Mouse (Mus musculus) retina, adult 2 months (tissue): ENCODE measurements around the gene Ide.
A peak's percentile ranks its signal among the peaks of the same experiment; 100 is the strongest.

ENCODE experiments used
- DNase-seq: peaks from one replicate; pipeline ENCODE4 v3.0.0-alpha.2; 2012; ENCODE audit warnings: low read depth, low spot score

The Ide gene

DNA sequence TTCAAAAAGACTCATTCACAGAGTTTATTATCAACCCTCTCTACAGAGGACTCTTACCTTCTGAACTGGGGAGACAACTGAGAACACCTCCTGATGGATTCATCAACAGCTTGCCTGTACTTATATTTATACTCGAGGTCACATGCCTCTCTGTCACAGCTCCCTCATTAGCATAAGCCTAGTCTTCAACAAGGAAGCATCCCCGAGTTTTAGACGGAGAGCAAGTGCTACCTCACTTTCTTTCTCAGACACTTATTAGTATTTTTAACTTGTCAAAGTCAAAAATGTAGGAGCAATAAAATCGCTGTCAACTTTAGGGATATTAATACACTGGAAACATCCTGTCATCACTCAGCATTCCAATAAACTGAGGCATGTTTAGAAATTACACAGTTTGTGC, at the start of gene Ide:
TSS of gene Ide (minus strand) at position 101 of the 400 bp plus-strand sequence.
- DNase-seq: no peak

DNA sequence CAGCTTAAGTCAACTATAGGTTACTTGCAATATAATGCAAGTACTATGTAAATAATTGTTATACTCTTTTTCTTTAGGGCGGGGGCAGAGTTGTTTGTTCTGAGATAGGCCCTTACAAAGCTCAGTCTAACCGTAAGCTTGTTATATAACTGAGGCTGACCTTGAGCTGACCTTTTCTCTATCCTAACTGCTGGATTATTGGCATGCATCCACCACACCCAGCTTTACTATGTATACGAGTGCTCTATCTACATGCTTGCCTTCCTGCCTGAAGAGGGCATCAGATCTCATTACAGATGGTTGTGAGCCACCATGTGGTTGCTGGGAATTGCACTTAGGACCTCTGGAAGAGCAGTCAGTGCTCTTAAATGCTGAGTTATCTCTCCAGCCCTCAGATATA, 48.5 kb upstream of the Ide start:
- no peak for DNase-seq

DNA sequence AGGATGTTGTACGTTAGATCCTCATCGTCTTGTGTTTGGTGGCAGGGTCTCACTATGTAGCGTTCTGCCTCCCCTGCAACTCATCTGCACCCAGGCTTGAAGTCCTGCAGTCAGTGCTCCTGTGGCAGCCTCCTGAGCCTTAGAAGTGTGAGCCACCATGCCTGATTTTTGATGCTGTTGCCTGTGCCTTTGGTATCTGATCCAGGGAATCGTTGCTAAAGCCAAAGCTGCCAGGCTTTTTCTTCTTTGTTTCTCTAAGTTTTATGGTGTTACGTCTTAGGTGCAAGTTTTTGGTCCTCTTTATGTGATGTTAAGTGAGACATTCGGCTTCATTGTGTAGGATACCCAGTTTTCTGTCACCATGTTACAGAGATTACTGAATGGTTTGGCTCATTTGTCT, 41.2 kb upstream of the Ide start:
- no peak for DNase-seq

DNA sequence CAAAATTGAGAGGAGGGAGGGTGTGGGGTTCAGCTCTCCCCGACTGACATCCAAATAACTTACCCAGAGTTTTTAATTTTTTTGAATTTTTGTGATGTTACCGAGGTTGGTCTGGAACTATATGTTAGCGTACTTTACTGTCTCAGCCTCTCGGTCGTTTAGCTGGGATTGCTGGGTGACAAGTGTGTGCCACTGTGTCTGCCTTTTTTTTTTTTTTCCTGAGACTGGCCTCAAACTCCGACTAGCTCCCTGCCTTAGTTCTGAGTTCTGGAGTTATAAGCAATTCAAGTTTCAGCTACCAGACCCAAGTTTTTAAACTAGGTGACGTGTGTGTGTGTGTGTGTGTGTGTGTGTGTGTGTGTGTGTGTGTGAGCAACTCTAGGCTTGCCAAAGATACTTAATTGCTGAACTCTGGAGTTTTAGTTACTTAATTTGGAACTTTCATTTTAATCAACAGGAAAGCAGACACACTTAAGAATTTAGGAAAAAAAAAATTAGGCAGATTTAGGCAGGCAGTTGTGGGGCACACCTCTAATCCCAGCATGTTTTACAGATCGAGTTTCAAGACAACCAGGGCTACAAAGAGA, 39.8 kb upstream of the Ide start:
- DNase-seq: no peak

DNA sequence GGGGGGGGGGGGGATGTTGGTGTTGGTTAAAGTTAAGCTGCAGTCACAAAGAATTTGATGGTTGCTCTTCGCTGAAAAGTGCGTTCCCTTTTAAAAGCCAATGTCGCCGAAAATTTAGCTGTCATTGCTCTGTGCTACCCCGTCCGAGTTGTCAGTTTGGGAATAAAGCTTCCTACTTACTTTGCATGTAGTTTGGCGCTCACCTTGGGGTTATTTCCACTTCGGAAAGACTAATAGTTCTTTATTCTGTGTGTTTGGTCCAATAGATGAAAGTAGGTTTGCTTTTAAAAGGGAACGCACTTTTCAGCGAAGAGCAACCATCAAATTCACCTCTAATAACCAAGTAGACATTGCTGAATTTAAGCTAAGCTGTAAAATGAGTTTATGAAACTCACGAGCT, 39.2 kb upstream of the Ide start:
- DNase-seq: no peak

DNA sequence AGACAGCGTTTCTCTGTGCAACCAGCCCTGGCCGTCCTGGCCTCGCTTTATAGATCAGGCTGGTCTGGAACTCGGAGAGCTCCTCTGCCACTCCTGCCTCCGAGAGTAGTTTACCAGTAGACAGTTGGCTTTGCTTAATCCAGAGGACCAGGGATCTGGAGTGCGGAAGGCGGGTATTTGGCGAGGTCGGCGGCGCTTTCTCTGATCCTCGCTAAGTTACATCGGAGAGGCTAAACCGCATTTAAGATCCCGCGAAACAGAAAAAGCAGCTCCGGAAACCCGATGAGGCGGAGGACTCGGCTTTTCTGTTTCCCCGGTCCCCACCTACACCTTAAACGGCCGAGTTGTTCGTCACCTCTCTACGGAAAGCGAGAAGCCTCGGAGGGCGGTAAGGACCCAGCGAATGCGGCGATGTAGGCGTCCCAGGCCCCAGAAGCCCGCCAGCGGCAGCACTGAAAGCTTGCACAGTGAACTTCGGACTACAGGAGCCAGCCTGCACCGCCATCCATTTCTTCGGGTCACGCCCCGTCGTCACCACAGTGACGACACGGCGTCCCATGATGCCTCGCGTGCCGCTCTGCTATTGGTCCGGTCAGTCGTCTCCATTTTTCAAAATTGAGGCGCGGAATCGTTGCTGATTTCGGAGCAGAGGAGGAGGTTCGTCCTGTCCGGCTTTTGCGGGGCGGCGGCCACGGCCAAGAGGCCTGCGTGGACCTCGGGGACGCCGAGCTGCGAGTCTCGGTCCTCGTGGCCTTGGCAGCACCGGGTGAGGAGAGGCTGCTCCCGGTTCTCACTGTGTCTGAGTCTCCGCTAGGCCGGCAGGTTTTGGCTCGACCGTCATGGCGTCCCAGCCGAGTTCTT, 38.3 kb upstream of the Ide start, which contains the start of gene Kif11:
TSS of gene Kif11 (plus strand) at position 649 of the 861 bp plus-strand sequence.
- DNase-seq: peak; percentile 85

DNA sequence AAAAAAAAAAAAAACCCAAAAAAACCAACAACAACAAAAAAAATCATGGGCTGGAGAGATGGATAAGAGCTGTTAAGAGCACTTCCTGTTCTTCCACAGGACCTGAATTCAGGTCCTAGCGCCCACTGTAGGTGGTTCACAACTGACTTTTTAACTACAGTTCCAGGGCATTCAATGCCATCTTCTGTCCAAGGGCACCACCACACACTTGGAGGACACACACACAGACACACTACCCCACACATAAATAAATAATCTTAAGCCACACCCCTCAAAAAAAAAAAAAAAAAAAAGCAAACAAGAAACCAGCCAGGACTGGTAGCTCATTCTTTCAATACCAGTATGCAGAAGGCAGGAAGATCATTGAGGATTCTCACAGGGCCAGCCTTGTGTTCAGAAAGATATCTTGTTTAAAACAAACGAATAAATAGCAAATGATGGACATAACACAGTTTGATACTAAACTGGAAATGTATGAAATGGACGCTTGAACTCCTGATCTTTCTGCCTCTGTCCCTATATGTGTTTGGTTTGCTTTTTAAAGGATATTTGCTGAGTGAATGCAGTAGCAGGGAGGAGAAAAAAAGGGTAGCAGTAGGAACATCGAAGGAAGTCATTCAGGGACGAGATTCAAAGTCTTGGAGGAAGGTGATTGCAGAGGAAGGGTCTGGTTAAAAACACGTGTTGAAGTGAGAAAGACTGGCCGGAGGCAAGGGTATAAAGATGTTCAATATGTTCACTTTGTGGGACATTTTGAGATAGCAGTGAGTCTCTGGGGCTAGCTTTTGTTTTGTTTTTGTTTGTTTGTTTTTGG, 37.5 kb upstream of the Ide start:
- no peak for DNase-seq

DNA sequence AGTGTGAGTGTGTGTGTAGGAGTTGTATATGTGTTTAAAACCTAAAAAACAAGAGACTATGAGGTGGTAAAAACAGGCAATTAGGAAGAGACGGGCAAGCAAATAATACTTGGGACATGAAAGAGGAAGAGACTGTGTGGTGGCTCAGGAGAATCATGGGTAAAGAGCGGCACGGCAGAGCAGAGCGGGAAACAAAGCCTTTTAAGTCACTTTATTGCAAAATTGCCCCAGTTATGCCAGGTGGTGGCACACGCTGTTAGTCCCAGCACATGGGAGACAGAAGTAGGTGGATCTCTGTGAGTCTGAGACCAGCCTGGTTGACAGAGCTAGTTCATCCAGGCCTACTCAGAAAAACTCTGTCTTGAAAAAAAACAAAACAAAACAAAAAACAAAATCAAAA, 32.7 kb upstream of the Ide start:
- no peak for DNase-seq

DNA sequence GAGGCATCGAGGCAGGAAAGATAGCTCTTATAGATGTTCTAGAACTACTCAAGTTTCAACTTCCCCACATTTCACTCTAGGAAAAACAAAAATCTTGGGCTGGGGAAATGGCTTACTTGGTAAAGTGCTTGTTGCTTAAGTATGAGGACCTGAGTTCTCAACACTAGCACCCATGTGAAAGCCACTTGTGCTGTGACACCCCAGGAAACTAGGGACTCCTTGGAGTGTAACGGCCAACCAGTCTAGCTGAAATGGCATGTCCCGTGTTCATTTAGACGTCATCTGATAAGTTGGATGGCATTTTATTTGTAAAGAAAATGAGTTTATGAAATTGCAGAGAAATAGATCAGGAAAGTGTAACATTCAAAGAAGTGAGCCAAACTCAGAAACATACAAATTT, 32.3 kb upstream of the Ide start:
- no peak for DNase-seq

DNA sequence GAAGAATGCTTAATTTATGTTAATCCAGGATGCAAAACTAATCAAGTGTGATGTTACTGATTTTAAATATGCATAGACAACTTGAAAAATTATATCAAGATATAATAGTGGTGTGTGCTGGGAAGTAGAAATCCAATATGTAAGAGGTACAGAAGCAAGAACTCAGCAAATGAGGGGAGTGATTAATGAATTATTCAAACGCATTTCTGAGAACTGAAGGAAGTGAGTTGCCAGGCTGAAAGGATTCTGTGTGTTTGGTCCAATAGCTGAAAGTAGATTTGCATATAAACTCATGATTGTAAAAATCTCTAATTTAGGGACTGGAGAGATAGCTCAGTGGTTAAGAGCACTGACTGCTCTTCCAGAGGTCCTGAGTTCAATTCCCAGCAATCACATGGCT, 31.3 kb upstream of the Ide start:
- DNase-seq: no peak

DNA sequence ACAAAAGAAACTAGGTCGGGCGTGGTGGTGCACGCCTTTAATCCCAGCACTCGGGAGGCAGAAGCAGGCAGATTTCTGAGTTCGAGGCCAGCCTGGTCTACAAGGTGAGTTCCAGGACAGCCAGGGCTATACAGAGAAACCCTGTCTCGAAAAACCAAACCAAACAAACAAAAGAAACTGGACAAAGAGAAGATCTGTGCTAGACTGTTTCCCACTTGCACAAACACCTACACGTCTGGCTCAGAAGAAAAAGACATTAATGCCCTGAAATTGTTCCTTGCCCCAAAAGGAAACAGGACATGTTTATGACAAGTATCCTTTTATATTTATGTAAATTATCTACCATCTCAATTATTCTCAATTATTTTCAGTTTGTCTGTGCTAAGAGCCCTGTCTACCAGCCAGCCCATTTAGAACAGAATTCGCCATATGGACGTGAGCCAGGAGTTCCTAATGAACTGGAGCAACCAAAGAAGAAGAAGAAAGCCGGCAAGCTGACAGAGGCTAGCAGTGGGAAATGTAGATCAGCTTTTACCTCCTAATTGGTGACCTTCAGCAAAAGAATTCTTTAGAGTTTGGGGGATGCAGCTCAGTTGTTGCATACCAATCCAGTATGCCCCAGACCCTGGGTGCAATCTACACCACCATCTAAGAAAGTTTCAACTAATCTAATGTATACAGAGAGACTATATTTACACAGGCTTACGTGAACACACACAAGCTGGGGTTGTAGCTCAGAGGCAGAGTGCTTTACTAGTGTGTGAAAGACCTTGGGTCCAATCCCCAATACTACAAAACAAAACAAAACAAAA, 25.7 kb upstream of the Ide start:
- DNase-seq: no peak

DNA sequence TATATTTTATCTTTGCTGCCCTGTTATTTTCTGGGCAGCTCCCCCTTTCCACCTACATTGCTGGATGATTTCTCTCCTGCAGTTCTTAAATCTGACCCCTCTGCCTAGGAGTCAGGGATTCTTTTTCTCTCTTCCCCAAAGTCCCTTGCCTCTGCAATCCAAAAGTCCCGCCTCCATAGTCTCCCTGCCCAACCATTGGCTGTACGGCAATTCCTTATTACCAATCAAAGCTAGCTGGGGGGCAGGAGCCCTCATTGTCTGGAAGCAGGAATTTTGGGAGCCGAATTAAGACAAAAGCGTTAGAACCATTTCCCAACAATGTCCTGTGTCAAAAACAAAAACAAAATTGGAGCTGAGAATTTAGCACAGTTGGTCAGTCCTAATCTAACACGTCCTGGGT, 24.9 kb upstream of the Ide start:
- no peak for DNase-seq

DNA sequence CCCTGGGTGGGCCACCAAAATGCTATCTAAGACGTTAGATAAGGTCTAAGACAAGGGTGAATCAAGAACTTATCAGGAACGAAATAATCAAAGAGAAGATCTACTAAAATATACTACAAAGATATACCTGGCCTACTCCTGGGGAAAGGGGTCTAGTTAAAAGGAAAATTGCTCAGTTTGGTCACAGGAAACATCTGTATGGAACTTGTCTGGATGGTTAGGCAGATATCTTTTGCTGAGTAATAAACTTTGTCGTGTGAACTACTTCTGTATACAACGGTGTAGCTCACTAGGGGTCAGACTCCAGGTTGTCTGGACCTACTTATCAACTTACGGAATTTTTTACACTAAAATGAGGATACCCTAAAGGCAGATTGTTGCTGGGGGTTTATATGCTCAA, 22.4 kb upstream of the Ide start:
- DNase-seq: no peak

DNA sequence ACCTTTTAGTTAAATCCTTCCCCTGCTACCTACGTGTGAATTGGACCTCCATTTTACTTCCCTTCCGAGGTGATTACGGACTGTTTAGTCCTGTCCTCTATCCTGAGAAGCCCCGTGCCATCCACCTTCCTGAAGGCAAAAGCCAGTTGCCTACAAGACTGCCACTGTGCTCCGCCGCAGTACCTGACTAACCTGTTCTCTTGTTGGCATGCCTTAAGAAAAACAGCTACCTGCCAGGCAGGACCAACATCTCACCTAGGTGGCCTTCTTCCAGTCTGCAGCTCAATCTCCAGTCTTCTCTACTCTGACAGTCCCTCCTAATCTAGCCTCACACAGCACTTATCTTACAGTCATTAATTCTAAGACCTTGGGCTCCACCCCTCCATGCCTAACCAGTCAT, 15.7 kb upstream of the Ide start:
- no peak for DNase-seq

DNA sequence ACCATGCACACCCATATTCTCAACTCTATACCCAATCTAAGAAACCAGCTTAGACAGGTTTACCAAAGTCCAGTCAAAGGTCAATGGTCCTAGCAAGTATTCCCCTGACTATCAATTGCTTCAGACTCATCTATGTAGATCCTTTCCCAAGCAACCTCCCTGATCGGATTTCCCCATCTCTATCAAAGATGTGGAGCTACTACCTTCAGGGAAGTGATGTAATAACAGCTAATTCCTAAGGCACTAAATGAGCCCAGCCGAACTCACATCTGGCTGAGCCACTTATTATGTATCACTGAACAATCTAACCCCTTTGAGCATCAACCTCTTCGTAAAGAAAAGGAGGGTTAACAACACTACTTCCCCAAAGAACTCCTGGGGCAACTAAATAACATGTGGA, 15.1 kb upstream of the Ide start:
- DNase-seq: no peak

DNA sequence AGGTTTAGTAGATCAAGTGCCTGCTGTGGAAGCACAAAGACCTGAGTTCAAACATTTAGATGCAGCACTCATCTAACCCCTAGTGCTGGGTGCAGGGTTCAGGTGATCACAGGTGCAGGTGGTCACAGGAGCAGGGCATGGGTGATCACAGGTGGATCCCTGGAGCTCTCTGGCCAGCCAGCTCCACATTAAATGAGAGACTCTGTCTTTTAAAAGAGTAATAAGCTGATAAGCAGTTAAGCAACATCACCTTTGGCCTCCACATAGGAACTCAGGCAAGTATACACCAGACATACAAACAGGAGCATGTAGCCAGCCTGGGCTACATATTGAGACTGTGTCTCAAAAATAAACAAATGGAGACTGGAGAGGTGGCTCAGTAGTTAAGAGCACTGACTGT, 11.3 kb upstream of the Ide start:
- no peak for DNase-seq

DNA sequence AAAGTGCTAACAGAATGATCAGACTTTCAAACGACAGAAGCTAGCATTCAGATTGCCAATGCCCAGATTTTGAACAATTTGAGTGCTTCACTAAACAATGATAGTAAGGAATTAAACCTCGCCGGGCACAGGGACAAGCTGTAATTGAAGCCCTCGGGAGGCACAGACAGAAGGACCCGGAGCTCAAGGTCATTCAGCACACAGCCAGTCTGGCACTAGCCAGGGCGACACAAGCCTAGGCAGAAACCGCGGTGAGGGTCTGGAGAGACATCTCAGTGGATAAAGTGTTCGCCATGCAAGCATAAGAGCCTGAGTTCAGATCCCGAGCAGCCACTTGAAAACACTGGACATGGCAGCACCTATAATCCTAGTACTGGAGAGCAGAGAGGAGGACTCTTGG, 10.7 kb upstream of the Ide start:
- DNase-seq: no peak

DNA sequence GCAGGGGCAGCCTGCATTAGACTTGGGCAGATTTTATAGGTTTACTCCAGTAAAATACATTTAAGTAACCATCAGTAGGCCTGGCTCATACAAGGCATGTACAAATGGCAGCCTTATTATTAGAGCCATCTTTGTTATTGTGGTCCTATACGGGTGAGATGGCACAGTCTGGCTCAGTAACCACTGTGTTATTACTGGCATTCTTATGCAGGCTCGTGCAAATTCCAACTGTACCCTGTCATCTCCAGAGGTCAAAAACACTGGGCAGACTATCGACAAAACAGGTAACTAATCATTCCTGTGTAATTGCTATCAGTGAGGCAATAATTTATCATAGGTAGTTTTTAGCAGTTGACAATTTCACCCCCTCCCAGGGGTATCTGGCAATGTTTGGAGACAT, 8.6 kb upstream of the Ide start:
- DNase-seq: no peak

DNA sequence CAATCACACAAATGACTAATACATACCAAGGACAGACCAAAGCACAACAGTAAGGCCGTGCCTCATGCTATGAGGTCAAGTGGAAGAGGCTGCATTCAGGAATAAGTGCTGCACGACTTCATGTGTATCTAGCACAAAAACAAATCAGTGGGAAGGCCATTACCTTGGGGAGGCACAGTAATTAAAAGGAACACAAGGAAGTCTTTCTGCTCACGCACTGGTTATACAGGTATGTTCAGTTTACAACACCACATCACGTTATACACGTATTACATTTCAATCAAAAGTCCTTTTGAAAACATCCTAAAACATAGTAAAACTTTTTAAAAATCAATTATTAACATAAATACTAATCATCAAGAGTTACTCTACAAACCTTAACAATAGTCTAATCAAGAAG, 6.2 kb upstream of the Ide start:
- DNase-seq: no peak

DNA sequence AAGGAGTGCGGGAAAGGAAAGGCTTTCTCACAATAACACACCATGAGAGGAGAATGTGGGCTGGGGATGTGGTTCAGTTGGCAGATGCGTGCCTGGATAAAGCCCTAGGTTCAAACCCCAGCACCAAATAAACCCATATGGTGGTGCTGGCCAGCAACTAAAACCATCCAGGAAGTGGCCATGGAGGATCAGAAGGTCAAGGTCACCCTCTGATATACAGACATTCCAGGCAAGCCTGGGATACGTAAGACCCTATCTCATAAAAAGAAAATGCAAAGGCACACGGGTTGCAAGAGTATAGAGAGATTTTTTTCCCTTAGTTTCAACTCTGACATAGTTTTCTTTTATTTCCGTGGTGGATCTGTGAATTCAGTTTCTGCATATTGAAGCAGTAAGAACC, 3.3 kb upstream of the Ide start:
- DNase-seq: no peak

DNA sequence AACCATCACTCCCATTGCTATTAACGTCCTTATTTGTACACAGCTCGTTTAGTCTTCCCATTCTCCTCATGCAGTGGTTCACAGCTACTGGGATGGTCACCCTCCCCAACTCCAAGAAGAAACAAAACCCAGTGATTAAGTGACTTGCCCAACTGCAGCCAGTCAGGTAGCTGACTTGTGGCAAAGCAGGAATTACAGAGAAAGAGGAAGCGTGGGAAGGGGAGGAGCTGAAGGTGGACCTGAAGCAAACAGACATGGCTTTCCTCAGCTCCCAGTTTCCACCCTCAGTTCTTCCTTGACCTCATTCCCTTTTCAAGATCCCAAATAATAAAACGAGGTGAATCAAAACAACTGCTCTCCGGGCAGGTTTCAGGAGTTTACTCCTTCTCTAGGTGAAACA, 2.8 kb upstream of the Ide start:
- no peak for DNase-seq

DNA sequence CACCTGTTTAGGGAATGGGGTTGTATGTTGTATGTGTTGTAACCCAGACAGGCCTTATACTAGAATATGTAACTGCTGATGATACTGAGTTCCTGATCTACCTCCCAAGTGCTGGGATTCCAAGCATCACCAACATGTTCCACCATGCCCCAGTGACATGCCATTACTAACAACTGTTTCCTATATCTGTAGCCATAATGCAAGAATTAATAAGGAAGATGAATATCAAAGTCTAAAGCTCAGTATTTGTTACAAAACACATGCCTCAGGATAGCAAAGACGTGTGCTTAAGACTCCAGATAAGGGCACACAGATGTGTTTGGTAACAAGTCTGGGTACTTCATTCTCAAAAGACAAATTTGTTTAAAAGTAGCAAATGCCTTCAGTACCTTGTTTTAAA, 2.3 kb downstream of the Ide start:
- no peak for DNase-seq
